Mouse (Mus musculus) embryonic facial prominence, embryonic 13.5 days (tissue): ENCODE results near the gene Rad9a. TPM values are rescaled to one million over a fixed set of nuclear protein-coding genes. Genes with fewer than 3 reads are reported as not detected.

ENCODE experiments used
- ATAC-seq: fragments of 200-750 bp; cut with Nextera tagmentation; 2 replicates; pipeline ENCODE4 v1.8.0; 2017; ENCODE audit warnings: low read depth; ENCODE audit not compliant: insufficient number of reproducible peaks, insufficient read depth, low FRiP score, low TSS enrichment
- H3K27ac ChIP-seq: fragments of 300-500 bp; sonication (generic); 2 replicates; pipeline ENCODE4 v1.5.1; 2015; ENCODE audit warnings: moderate library complexity, mild to moderate bottlenecking, inconsistent platforms
- H3K27me3 ChIP-seq: fragments of 300-500 bp; sonication (generic); 2 replicates; pipeline ENCODE4 v1.6.1; 2015; ENCODE audit warnings: mild to moderate bottlenecking, inconsistent platforms
- H3K36me3 ChIP-seq: fragments of 300-500 bp; sonication (generic); 2 replicates; pipeline ENCODE4 v1.6.1; 2015; ENCODE audit warnings: mild to moderate bottlenecking, inconsistent platforms
- H3K4me1 ChIP-seq: fragments of 300-500 bp; sonication (generic); 2 replicates; pipeline ENCODE4 v1.6.1; 2015; ENCODE audit warnings: inconsistent platforms
- H3K4me2 ChIP-seq: fragments of 300-500 bp; sonication (generic); 2 replicates; pipeline ENCODE4 v1.6.1; 2015; ENCODE audit warnings: moderate library complexity, mild to moderate bottlenecking, inconsistent platforms
- H3K4me3 ChIP-seq: fragments of 300-500 bp; sonication (generic); 2 replicates; pipeline ENCODE4 v1.5.1; 2015; ENCODE audit warnings: mild to moderate bottlenecking, inconsistent platforms
- H3K9ac ChIP-seq: fragments of 300-500 bp; sonication (generic); 2 replicates; pipeline ENCODE4 v1.6.1; 2015; ENCODE audit warnings: mild to moderate bottlenecking, inconsistent platforms
- H3K9me3 ChIP-seq: fragments of 300-500 bp; sonication (generic); 2 replicates; pipeline ENCODE4 v1.6.1; 2016; ENCODE audit warnings: inconsistent platforms
- WGBS: fragments of 180-500 bp; shearing (Covaris S2); methylation state at CpG from one replicate; pipeline ENCODE4 v1.1.7; 2015; ENCODE audit warnings: mixed read lengths; 5-methylcytosine and 5-hydroxymethylcytosine counted together
- polyA plus RNA-seq: library from polyadenylated mRNA; unstranded; fragments of >200 nt; fragmentation: Nextera tagmentation; extraction: Ambion mirVana; gene quantifications from 2 replicates; pipeline ENCODE4 v1.2.1, GENCODE M21; 2015

The Rad9a gene
- polyA plus RNA-seq, 1 experiment from 2014 or later = 37.3 TPM

DNA sequence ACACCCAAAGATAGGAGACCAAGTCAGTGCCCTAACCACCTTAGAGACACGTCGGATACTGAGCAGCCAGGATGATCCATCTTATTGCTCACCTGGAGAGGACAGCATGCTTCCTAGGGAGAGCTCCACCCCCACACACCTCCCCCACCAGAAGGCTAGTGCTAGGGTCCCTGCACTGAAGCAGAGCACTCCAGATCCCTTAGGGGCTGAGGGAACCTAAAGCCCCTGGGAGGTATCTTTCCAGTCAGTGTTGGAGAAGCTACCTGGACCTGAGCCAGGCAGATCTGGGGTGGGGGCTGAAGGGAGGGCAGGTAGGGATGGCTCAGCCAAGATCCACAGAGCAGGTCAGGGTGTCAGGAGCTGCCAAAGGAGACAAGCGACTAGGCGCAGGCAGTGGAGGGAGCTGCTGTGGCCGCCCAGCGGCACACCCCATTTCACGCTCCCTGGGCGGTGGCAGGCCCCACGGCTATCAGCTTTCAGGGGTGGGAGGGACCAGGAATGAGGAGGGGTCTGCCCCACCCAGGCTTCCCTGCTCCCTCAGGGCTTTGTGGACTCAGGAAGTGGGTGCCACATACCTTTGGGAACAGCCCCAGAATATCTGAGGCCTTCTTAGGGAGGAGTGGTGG, 28.1 kb upstream of the Rad9a start:
- Histone ChIP-seq H3K4me2 (no peak overlapping the region), H3K9ac (peak overlapping the region; percentile 49; the same call in 1 of the 2 replicates), H3K9me3 (no peaks in the 10 kb centered on the region), H3K4me3 (no peak overlapping the region), H3K27me3 (peaks cover 10% of the 10 kb centered on the region), H3K36me3 (no peaks in the 10 kb centered on the region), H3K27ac (no peak overlapping the region), H3K4me1 (peaks cover 26% of the 10 kb centered on the region)
- no peak for ATAC-seq
- 29% methylated on average over 9 of the region's 9 CpGs for WGBS

DNA sequence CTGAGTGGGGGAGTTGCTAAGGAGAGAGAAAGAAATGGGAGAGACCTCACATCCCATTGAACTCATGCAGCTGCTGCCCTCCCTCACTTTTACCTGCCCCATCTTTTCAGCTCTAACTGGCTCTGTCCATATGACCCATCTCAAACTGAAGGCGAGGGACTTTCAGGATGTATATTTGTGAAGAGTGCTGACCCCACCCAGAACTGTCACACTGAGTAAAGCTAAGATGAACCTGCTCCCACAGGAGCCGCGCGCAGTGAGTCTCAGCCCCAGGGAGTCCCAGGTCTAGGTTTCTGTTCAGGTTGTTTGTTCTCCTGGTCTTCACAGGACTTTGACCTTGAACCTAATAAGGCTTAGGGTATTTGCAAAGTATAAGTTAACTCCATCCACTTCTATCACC, 27.4 kb upstream of the Rad9a start:
- Histone ChIP-seq H3K9me3 (no peaks in the 10 kb centered on the region), H3K27me3 (peaks cover 10% of the 10 kb centered on the region), H3K4me1 (peaks cover 26% of the 10 kb centered on the region), H3K4me2 (no peak overlapping the region), H3K27ac (no peak overlapping the region), H3K9ac (no peak overlapping the region), H3K36me3 (no peaks in the 10 kb centered on the region), H3K4me3 (no peak overlapping the region)
- 73% methylated on average over 4 of the region's 4 CpGs for WGBS
- no peak for ATAC-seq

DNA sequence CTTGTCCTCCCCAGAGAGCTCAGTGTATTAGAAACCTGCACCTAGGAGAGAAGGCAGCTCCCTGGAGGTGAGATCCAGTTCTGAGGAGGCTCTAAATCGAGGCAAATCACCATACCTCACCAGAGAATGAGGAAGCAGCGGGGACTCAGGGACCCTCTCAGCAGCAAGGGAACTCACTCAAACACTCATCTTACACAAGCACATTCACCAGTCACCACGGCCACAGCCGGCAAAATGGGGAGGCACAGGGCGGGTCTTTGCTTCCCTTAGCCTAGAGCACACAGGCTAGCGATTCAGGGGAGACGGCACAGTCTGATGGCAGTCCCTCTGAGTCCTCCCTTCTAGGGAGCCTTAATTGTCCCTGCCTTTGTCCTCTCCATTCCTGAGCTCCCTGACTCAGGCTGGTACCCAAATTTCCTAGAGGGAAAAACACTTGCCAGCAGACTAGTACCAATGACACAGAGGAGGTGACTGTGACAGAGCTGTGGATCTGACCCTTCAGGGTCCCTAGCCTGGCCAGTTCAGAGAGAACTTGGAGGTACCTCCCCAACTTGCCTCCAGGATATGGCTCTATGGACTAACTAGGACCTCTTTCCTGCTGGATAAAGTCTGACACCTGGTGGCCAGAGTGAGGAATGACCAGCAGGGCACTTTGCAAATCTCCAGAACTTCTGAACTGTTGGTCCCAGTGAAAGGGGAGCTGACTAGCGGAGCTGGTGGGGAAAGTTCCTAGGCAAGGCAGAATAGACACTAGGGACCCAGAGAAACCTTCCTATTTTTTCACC, 26.6 kb upstream of the Rad9a start:
- Histone ChIP-seq H3K4me2 (no peak overlapping the region), H3K9ac (0 out of 2 replicates have a peak overlapping the region, but pooled peaks have one; percentile 37), H3K4me1 (peaks cover 26% of the 10 kb centered on the region), H3K9me3 (no peaks in the 10 kb centered on the region), H3K27me3 (peaks cover 10% of the 10 kb centered on the region), H3K27ac (no peak overlapping the region), H3K4me3 (no peak overlapping the region), H3K36me3 (peaks cover 6% of the 10 kb centered on the region)
- ATAC-seq = no peak
- 18% methylated on average over 8 of the region's 8 CpGs for WGBS

DNA sequence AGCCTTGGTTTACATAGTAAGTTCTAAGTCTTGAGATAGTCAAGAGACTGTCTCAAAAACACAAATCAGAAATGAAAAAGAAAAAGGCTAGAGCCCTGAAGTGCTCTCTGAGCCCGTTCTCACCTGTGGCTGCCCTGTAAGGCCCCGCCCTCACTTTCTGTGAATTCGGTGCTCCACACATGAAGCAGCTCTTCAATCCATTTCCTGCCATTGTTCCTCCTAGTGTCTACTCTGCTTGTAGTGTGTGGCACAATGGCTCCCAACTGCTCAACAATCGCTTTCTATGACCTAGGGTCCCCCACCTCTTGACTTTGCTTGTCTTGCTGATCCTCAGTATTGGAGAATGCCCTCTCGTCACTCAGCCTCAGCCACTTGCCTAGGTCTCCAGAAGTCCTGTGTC, 26.0 kb upstream of the Rad9a start:
- ATAC-seq = no peak
- no peak overlapping the region for H3K9ac ChIP-seq
- H3K4me2 ChIP-seq = no peak overlapping the region
- peaks cover 10% of the 10 kb centered on the region for H3K27me3 ChIP-seq
- peaks cover 24% of the 10 kb centered on the region for H3K4me1 ChIP-seq
- H3K4me3 ChIP-seq = no peak overlapping the region
- H3K36me3 ChIP-seq = peaks cover 13% of the 10 kb centered on the region
- H3K27ac ChIP-seq = no peak overlapping the region
- 72% methylated on average over 5 of the region's 5 CpGs for WGBS
- H3K9me3 ChIP-seq = no peaks in the 10 kb centered on the region

DNA sequence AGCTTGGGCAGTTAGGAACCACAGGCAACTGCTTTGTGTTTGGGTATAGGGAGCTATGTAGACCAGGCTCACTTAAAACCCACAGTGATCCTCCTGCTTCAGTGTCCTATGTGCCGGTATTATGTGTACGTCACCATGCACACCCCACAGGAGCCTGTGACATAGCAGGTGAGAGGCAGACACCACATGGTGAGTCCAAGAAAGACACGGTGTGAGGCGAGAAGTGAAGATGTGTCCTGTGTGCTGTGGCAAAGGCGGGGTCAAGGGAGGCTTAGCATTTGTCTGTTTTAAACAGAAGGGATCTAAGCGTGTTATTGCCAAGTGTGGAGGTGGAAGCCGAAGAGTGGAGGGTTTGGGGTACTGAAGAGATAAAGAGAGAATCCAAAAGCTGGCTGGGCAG, 25.3 kb upstream of the Rad9a start:
- Histone ChIP-seq H3K27me3 (peaks cover 10% of the 10 kb centered on the region), H3K4me1 (peaks cover 23% of the 10 kb centered on the region), H3K27ac (no peak overlapping the region), H3K9ac (no peak overlapping the region), H3K4me3 (no peak overlapping the region), H3K36me3 (peaks cover 19% of the 10 kb centered on the region), H3K4me2 (no peak overlapping the region), H3K9me3 (no peaks in the 10 kb centered on the region)
- WGBS = 92% methylated on average over 7 of the region's 7 CpGs
- ATAC-seq = no peak

DNA sequence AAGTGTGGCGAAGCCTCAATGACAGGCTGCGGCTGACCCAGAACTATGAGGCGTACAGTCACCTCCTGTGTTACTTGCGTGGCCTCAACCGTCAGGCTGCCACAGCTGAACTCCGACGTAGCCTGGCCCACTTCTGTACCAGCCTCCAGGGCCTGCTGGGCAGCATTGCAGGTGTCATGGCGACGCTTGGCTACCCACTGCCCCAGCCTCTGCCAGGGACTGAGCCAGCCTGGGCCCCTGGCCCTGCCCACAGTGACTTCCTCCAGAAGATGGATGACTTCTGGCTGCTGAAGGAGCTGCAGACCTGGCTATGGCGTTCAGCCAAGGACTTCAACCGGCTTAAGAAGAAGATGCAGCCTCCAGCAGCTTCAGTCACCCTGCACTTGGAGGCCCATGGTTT, 20.7 kb upstream of the Rad9a start:
- peaks cover 24% of the 10 kb centered on the region for H3K36me3 ChIP-seq
- no peaks in the 10 kb centered on the region for H3K9me3 ChIP-seq
- H3K4me3 ChIP-seq = no peak overlapping the region
- no peak for ATAC-seq
- H3K27me3 ChIP-seq = no peaks in the 10 kb centered on the region
- peaks cover 50% of the 10 kb centered on the region for H3K4me1 ChIP-seq
- no peak overlapping the region for H3K4me2 ChIP-seq
- no peak overlapping the region for H3K27ac ChIP-seq
- WGBS = 82% methylated on average over 11 of the region's 11 CpGs
- 0 out of 2 replicates have a peak overlapping the region, but pooled peaks have one; percentile 11 for H3K9ac ChIP-seq

GRCm38 (mm10) chr19:4220957-4221743, 19.7 kb upstream of the Rad9a start:
- H3K9me3 ChIP-seq = no peaks in the 10 kb centered on the region
- peak overlapping the region; percentile 26 for H3K4me2 ChIP-seq
- no peaks in the 10 kb centered on the region for H3K27me3 ChIP-seq
- WGBS = 31% methylated on average over 14 of the region's 14 CpGs
- H3K36me3 ChIP-seq = peaks cover 24% of the 10 kb centered on the region
- H3K4me1 ChIP-seq = peaks cover 60% of the 10 kb centered on the region
- H3K27ac ChIP-seq = peak overlapping the region; percentile 48
- H3K9ac ChIP-seq = peak overlapping the region; percentile 44
- no peak overlapping the region for H3K4me3 ChIP-seq
- ATAC-seq = 0 out of 2 replicates have a peak, but pooled peaks have one; percentile 1

DNA sequence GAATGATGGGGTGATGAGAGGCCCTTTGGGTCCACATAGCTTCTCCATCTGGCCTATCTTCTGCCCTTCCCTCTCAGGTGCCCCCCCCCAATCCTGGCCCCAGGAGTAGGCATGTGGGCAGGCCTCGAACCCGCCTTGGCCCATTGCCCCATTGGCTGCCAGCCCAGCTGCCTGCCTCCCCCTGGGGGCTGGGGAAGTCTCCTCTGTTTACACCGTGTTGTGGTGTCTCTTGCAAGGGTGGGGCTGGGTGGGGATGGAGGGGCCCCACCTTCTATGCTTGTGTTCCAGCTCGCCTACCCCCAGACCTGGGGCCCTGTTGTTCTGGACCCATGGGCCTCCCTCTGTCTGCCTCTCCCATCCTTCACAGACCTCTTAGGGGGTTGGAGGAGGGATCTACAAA, 19.0 kb upstream of the Rad9a start:
- H3K4me1 ChIP-seq = peaks cover 67% of the 10 kb centered on the region
- H3K36me3 ChIP-seq = peaks cover 24% of the 10 kb centered on the region
- 25% methylated on average over 4 of the region's 4 CpGs for WGBS
- H3K27me3 ChIP-seq = no peaks in the 10 kb centered on the region
- no peaks in the 10 kb centered on the region for H3K9me3 ChIP-seq
- H3K27ac ChIP-seq = peak overlapping the region; percentile 48
- H3K4me3 ChIP-seq = 0 out of 2 replicates have a peak overlapping the region, but pooled peaks have one; percentile 12
- ATAC-seq = 0 out of 2 replicates have a peak, but pooled peaks have one; percentile 7
- peak overlapping the region; percentile 26 for H3K4me2 ChIP-seq
- H3K9ac ChIP-seq = peak overlapping the region; percentile 44

- H3K9me3 ChIP-seq = no peaks in the 10 kb centered on the region
- H3K4me2 ChIP-seq = peak overlapping the region; percentile 26
- peak overlapping the region; percentile 48 for H3K27ac ChIP-seq
- 78% methylated on average over 6 of the region's 6 CpGs for WGBS
- peak overlapping the region; percentile 44 for H3K9ac ChIP-seq
- ATAC-seq = no peak
- H3K4me3 ChIP-seq = 0 out of 2 replicates have a peak overlapping the region, but pooled peaks have one; percentile 12
- peaks cover 24% of the 10 kb centered on the region for H3K36me3 ChIP-seq
- H3K27me3 ChIP-seq = no peaks in the 10 kb centered on the region
- peaks cover 68% of the 10 kb centered on the region for H3K4me1 ChIP-seq
Observed at GRCm38 (mm10) chr19:4219943-4220342, 18.5 kb upstream of the Rad9a start.

DNA sequence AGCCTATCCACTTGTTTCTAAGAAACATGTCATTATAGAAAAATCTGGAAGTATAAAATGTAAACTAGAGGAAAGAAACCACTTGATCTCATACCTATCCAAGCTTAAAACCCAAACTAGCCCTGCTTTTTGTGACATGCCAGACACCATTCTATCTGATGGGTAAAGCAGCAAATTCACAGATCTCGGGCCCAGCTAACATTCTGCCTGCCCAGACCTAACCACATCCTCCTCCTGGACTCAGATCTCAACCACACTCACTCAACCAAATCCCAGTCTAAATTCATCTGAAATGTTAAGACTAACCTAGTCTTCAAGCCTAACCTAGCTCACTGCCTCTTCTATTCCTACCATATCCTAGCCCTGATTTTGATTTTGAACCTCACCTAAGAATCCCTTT, 17.3 kb upstream of the Rad9a start:
- Histone ChIP-seq H3K27ac (0 out of 2 replicates have a peak overlapping the region, but pooled peaks have one; percentile 48), H3K4me2 (no peak overlapping the region), H3K4me1 (peaks cover 71% of the 10 kb centered on the region), H3K27me3 (no peaks in the 10 kb centered on the region), H3K4me3 (no peak overlapping the region), H3K9ac (no peak overlapping the region), H3K9me3 (no peaks in the 10 kb centered on the region), H3K36me3 (peaks cover 23% of the 10 kb centered on the region)
- no peak for ATAC-seq
- WGBS = 58% methylated on average over 1 of the region's 1 CpGs

GRCm38 (mm10) chr19:4218293-4218692, 16.8 kb upstream of the Rad9a start:
- Histone ChIP-seq H3K9me3 (no peaks in the 10 kb centered on the region), H3K27me3 (no peaks in the 10 kb centered on the region), H3K27ac (peak overlapping the region; percentile 60), H3K4me2 (peak overlapping the region; percentile 87; the same call in 1 of the 2 replicates), H3K4me1 (peaks cover 76% of the 10 kb centered on the region), H3K9ac (0 out of 2 replicates have a peak overlapping the region, but pooled peaks have one; percentile 21), H3K4me3 (no peak overlapping the region; the same call in 1 of the 2 replicates), H3K36me3 (peaks cover 19% of the 10 kb centered on the region)
- 85% methylated on average over 11 of the region's 11 CpGs for WGBS
- ATAC-seq = no peak
